Mouse (Mus musculus): ENCODE measurements around the gene Cd276.

The Cd276 gene

GRCm38 (mm10) chr9:58510452-58510851 lies 44.8 kb downstream of the Cd276 start:
- WGBS = 89% methylated on average over 5 of the region's 5 CpGs

DNA sequence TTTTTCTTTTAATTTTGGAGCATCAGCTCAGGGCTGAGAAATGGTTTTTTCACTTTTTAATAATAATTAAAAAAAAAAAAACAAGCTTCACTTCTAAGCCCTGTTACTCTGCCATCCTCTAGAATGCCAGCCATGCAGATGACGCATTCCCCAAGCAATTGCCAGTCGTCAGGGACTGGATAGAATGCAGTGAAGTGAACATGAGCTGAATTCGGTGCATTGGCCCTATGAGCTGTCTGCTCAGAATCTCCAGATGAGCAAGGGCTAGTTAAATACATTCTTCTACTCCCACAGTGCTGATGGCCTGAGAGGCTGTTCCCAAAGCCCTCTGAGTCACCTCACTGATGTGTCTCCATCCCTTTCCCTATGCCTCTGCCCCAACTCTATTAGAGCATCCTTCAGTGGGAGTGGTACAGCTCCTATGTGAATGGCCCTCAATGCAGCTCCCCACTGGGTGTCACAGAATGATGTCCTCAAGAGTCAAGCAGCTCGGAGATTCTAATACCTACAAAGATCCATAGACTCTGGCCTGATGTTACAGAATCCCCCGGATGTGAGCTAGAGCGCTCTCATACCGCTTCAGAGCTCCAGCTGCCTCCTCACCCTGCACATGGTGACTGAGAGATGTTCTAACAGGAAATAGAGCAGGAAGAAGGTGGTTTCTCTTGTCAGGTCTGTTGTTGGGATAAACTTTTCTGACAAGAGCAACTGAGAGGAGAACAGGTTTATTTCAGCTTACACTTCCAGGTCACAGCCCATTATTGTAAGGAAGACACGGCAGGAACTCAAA lies 47.8 kb downstream of the Cd276 start:
- WGBS = 80% methylated on average over 8 of the region's 8 CpGs

- WGBS = 80% methylated on average over 5 of the region's 5 CpGs
Observed at GRCm38 (mm10) chr9:58500946-58501345, 54.3 kb downstream of the Cd276 start.

DNA sequence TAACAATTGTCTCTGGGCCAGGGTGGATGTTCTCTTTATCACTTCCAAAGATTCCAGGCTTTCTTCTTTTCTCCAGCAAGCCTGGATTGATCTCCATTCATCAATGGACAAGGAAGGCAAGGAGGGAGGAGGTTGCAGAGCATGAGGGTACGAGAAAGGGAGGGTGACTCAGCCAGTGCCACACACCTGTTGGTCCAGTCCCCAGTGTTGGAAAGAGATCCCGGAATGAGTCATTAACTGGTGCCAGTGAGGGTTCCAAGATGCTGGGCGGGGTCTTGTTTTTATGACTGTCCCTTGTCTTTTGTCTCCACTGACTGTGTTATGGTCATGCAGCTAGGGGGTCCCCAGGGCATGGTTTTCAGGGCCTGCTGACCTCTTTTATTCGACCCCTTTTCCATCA lies 57.3 kb downstream of the Cd276 start:
- WGBS = 59% methylated on average over 4 of the region's 4 CpGs

DNA sequence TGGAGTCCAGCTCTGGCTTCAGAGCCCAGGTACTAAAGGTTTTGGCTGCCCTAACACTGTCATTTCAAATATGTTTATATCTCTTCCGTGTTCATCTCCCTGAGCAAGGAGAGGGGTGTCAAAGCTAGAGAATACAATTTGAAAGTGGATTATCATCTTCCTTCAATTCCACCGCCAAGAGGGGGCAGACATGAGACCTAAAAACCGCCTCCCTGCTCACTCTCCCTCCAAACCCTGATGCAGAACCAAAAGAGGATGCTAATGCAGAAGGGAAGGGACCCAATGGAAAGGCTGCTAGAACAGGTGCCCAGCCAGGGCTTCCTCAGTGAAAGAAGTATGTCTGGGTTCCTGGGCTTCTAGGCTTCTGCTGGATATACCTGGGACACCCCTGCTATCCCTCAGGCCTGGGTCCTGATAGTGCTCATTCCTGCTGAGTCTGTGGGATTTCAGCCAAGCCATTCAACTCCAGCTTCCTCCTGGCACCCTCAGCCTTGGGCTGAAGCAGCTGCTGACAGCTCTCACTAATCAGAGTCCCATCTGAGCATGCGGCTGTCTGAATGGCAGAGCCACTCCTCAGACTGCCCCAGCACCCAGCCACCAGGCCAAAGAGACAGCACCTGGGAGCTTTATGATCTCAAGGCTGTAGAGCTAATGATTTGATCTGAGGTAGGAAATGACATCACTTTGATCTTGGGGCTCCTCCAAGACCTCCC lies 58.6 kb downstream of the Cd276 start:
- WGBS = 25% methylated on average over 4 of the region's 4 CpGs

DNA sequence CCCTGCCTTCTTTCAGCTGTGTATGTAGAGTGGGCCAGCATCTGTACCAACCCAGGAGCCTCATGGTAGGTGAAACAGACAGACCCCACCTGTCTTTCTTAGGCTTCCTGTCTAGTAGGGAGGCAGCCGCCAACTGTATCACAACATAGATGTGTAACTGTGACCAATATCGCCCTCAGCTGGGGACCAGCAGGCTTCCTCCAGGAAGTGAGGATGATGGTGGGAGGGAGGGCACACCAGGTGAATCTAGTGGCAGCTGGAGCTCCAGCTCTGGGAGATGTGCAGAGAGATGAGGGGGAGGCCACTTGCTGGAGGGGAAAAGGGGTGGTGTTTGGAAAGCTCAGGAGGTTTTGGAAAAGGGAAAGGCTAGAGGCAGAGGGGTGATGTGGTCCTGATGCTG lies 60.2 kb downstream of the Cd276 start:
- 34% methylated on average over 2 of the region's 2 CpGs for WGBS

GRCm38 (mm10) chr9:58490391-58490790 lies 64.8 kb downstream of the Cd276 start:
- 55% methylated on average over 2 of the region's 2 CpGs for WGBS

DNA sequence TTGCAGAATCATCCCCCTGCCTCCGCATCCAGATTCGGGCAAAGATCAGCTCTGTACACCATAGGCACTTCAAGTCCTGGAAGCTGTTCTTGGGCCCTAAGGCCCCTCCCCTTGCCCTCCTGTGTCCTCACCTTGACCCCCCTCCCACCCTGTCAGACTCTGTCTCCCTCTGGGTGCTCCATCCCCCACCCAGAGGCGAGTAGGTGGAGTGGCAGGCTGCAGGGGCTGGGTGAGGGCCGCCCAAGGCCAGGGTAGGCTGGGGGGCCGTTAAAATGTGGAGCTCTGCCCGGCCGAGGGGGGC lies 65.4 kb downstream of the Cd276 start:
- 11% methylated on average over 7 of the region's 7 CpGs for WGBS

- 6% methylated on average over 13 of the region's 13 CpGs for WGBS
Observed at GRCm38 (mm10) chr9:58489133-58489864, 65.9 kb downstream of the Cd276 start.

DNA sequence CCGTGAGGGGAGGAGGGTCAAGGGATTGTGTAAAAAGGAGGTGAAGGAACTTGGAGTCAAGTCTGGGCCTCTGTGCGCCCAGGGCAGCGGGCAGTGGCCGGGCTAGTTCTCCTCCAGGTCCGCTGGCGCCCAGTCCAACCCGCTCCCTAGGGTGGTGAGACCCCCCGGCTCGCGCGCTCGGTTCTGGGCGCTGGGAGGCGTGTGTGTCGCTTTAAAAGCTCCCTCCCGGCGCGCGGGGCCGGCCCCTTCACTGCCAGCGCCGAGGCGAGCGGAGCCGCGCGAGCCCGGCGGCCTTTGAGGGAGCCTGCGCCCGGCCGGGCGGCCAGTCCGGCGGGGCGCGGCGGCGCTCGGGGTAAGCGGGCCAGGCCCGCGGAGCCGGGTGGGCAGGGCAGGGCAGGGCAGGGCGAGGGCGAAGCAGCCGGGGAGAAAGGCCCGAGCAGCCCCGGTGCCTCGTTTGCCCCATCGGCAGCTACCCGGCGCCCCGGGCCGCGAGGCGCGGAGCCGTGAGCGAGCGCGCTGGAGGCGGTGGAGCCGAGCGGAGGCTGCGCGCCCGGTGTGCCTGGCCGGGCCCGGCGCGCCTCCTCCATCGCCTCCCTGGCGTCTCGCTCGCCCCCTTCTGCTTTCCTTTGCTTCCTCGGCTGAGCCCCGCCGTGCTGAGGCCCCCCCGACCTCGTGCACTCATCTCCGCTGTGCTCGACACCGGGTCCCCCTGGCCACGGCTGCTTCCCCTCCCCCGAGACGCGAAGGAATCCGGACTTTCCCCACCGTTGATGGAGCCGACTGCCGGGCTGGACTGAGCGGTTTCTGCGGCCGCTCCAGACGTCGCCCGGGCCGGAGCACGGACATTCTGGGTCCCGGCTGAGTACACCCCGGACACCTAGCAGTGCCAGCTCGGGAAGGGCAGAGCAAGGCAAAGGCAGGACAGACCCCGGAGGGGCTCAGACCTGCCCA lies 67.1 kb downstream of the Cd276 start, which contains the start of gene Insyn1:
Insyn1 (plus strand) TSS at position 753 of the 951 bp plus-strand sequence.
- under 1% methylated on average over 99 of the region's 104 CpGs for WGBS

DNA sequence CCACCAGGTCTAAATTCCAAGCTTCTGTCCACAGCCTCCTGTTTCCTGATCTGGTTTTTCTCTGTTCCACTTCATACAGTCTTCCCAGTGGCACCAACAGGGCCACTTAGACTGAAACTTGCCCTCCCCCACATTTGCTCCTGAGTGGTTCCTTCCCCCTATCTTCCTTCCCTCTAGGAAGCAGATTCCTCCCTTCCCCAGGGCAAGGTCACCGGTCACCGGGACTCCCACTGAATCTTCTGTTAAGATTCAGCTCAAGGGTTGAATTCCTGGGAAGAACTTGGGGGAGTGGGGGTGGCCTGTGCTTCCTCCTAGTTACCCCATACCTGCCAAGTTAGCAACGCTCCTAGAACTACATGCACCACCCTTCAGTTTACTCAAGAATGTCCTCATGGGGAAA lies 68.2 kb downstream of the Cd276 start:
- WGBS = 44% methylated on average over 3 of the region's 3 CpGs
